Mouse (Mus musculus): Measurements from ENCODE around the gene Grip2. TPM values are rescaled to one million over a fixed set of nuclear protein-coding genes. Genes with fewer than 3 reads are reported as not detected.

Grip2 gene
- polyA plus RNA-seq (2015; fragmentation: Nextera tagmentation; extraction: Ambion mirVana): 0.37 and 0.75 TPM in 2 replicates

DNA sequence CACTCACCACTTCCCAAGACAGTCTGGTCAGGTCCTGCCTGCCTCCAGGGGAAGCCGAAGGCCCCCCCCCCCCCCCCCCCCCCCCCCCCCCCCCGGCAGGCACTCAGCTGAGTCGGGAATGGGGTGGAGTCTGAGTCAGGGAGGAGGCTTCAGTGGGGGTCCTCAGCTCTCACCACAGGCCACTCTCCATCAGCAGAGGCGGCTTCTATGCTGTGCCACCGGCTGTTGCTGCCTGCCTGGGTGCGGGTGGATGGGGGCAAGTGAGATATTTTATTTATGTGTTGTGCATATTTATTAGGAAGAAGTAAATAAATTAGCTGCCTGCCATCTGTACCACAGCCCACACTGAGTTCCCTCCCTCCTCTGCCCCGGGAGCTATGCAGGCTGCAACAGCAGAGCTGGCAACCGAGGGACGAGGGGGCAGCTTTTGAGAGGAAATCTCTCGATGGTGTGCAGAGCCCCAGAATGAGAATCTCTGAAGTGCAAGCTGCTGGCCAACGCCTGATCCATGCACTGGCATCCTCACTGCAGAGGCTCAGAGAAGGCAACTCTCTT is at the start of gene Grip2:
Gene Grip2 (minus strand): TSS at position 235 of the 555 bp plus-strand sequence.

Other genes with a start within 250 kb of the Grip2 start
- 48.9 and 62.0 TPM in 2 replicates for gene Slc6a6, start 143.2 kb downstream of the Grip2 start, polyA plus RNA-seq (2015; fragmentation: Nextera tagmentation; extraction: Ambion mirVana)
- 26.9 and 27.9 TPM in 2 replicates for gene Ccdc174, start 50.8 kb upstream of the Grip2 start, polyA plus RNA-seq (2015; fragmentation: Nextera tagmentation; extraction: Ambion mirVana)
- gene 4930590J08Rik, start 75.6 kb upstream of the Grip2 start, polyA plus RNA-seq (2015; fragmentation: Nextera tagmentation; extraction: Ambion mirVana): 0.35 and 0.42 TPM in 2 replicates
- 5.4 and 7.2 TPM in 2 replicates for gene Fgd5, start 151.6 kb upstream of the Grip2 start, polyA plus RNA-seq (2015; fragmentation: Nextera tagmentation; extraction: Ambion mirVana)